Mouse (Mus musculus) kidney, postnatal 0 days (tissue): Measurements from ENCODE around the gene Slx4. TPM values are rescaled to one million over a fixed set of nuclear protein-coding genes. Genes with fewer than 3 reads are reported as not detected.
A peak's percentile ranks its signal among the peaks of the same experiment; 100 is the strongest.
"Not testable (repeated sequence)": the region's sequence is repeated elsewhere in the genome, so short reads cannot be mapped to it uniquely, and the experiment has no call there.

Source experiments
- ATAC-seq: fragments of 200-750 bp; cut with Nextera tagmentation; replicated peaks from 2 replicates; pipeline ENCODE4 v1.8.0; 2017; ENCODE audit warnings: low read depth, moderate number of reproducible peaks, moderate TSS enrichment, moderate library complexity; ENCODE audit not compliant: low FRiP score
- DNase-seq: peaks from one replicate; pipeline ENCODE4 v3.0.0-alpha.2; 2016; ENCODE audit warnings: low spot score
- H3K27ac ChIP-seq: fragments of 300-500 bp; sonication (generic); 2 replicates; pipeline ENCODE4 v1.5.1; 2014; ENCODE audit warnings: mild to moderate bottlenecking
- H3K27me3 ChIP-seq: fragments of 300-500 bp; sonication (generic); 2 replicates; pipeline ENCODE4 v1.6.1; 2014; ENCODE audit warnings: low read length, mixed read lengths; ENCODE audit not compliant: insufficient read depth
- H3K36me3 ChIP-seq: fragments of 300-500 bp; sonication (generic); 2 replicates; pipeline ENCODE4 v1.6.1; 2014; ENCODE audit warnings: low read length, mixed read lengths; ENCODE audit not compliant: insufficient read depth
- H3K4me1 ChIP-seq: fragments of 300-500 bp; sonication (generic); replicated peaks from 2 replicates; pipeline ENCODE4 v1.6.1; 2014; ENCODE audit warnings: antibody characterized with exemption, low read length, mixed read lengths; ENCODE audit not compliant: insufficient read depth
- H3K4me2 ChIP-seq: fragments of 300-500 bp; sonication (generic); 2 replicates; pipeline ENCODE4 v1.6.1; 2014; ENCODE audit warnings: mild to moderate bottlenecking, low read length, moderate library complexity, mixed read lengths
- H3K4me3 ChIP-seq: fragments of 300-500 bp; sonication (generic); replicated peaks from 2 replicates; pipeline ENCODE4 v1.5.1; 2014; ENCODE audit warnings: low read depth, low read length
- H3K9ac ChIP-seq: fragments of 300-500 bp; sonication (generic); 2 replicates; pipeline ENCODE4 v1.6.1; 2014; ENCODE audit warnings: low read depth, low read length
- H3K9me3 ChIP-seq: fragments of 300-500 bp; sonication (generic); replicated peaks from 2 replicates; pipeline ENCODE4 v1.6.1; 2016; ENCODE audit warnings: low read length, inconsistent platforms, mixed read lengths
- CTCF ChIP-seq: IDR thresholded peaks from 2 replicates; pipeline ENCODE4 v1.5.1; 2016; ENCODE audit warnings: antibody characterized with exemption, low read depth, mild to moderate bottlenecking, moderate library complexity
- WGBS: fragments of 180-500 bp; shearing (Covaris S2); extraction: QIAGEN DNeasy Blood & Tissue Kit; methylation state at CpG from one replicate; pipeline ENCODE4 v1.1.7; 2014; 5-methylcytosine and 5-hydroxymethylcytosine counted together
- polyA plus RNA-seq: library from polyadenylated mRNA; unstranded; fragments of >200 nt; fragmentation: Nextera tagmentation; extraction: Ambion mirVana; gene quantifications from 2 replicates; pipeline ENCODE4 v1.2.1, GENCODE M21; 2015

Slx4 gene
- polyA plus RNA-seq, 1 experiment from 2014 or later, result 11.9 TPM

- Histone ChIP-seq H3K4me2 (no peak overlapping the region), H3K9ac (no peak overlapping the region), H3K4me3 (no peak overlapping the region), H3K4me1 (no peaks in the 10 kb centered on the region), H3K27me3 (no peaks in the 10 kb centered on the region), H3K9me3 (no peaks in the 10 kb centered on the region), H3K27ac (no peak overlapping the region), H3K36me3 (peaks cover 80% of the 10 kb centered on the region)
- ATAC-seq (no peak), DNase-seq (no peak)
- 70% methylated on average over 7 of the region's 7 CpGs for WGBS
- no peak for TF ChIP-seq CTCF
Observed at GRCm38 (mm10) chr16:3983146-3983700, 20.3 kb downstream of the Slx4 start.

- DNase-seq (no peak), ATAC-seq (no peak)
- TF ChIP-seq CTCF, result no peak
- Histone ChIP-seq H3K36me3 (peaks cover 75% of the 10 kb centered on the region), H3K4me3 (no peak overlapping the region), H3K27ac (no peak overlapping the region), H3K9me3 (no peaks in the 10 kb centered on the region), H3K27me3 (no peaks in the 10 kb centered on the region), H3K4me2 (no peak overlapping the region), H3K9ac (no peak overlapping the region), H3K4me1 (no peaks in the 10 kb centered on the region; the same call in 1 of the 2 replicates)
- WGBS, result 86% methylated on average over 4 of the region's 4 CpGs
Observed at GRCm38 (mm10) chr16:3982173-3982572, 21.4 kb downstream of the Slx4 start.

GRCm38 (mm10) chr16:3976712-3977111 is 26.9 kb downstream of the Slx4 start:
- Histone ChIP-seq H3K27me3 (no peaks in the 10 kb centered on the region), H3K36me3 (peaks cover 31% of the 10 kb centered on the region), H3K4me3 (no peak overlapping the region), H3K27ac (peak overlapping the region; percentile 47; the same call in 1 of the 2 replicates), H3K4me1 (peaks cover 6% of the 10 kb centered on the region; the same call in 1 of the 2 replicates), H3K4me2 (no peak overlapping the region), H3K9ac (no peak overlapping the region), H3K9me3 (no peaks in the 10 kb centered on the region)
- ATAC-seq (0 out of 2 replicates have a peak, but pooled peaks have one; percentile 23), DNase-seq (no peak)
- 33% methylated on average over 3 of the region's 3 CpGs for WGBS
- no peak for TF ChIP-seq CTCF

- ATAC-seq, result peak; percentile 81
- H3K9ac ChIP-seq, result no peak within 1 kb of the TSS
Observed at GRCm38 (mm10) chr16:3976251-3976671, 27.3 kb downstream of the Slx4 start, which contains the start of gene Nlrc3. TSS of gene Nlrc3 (minus strand) at chr16:3976632.

GRCm38 (mm10) chr16:3975658-3976057 is 27.9 kb downstream of the Slx4 start:
- H3K27me3 ChIP-seq, result no peaks in the 10 kb centered on the region
- H3K36me3 ChIP-seq, result peaks cover 24% of the 10 kb centered on the region
- peak; percentile 16 for ATAC-seq
- TF ChIP-seq CTCF, result no peak
- no peak overlapping the region for H3K27ac ChIP-seq
- 76% methylated on average over 7 of the region's 7 CpGs for WGBS
- H3K4me1 ChIP-seq, result peaks cover 6% of the 10 kb centered on the region; the same call in 1 of the 2 replicates
- H3K4me3 ChIP-seq, result no peak overlapping the region
- no peak overlapping the region for H3K9ac ChIP-seq
- peak overlapping the region; percentile 23; the same call in 1 of the 2 replicates for H3K4me2 ChIP-seq
- no peak for DNase-seq
- no peaks in the 10 kb centered on the region for H3K9me3 ChIP-seq

More at GRCm38 (mm10) chr16:3976251-3976671, 27.3 kb downstream of the Slx4 start, which contains the start of gene Nlrc3:
- Histone ChIP-seq H3K27me3 (no peaks in the 10 kb centered on the region), H3K4me2 (peak within 1 kb of the TSS; percentile 23), H3K9me3 (no peaks in the 10 kb centered on the region), H3K27ac (peak within 1 kb of the TSS; percentile 47; the same call in 1 of the 2 replicates), H3K36me3 (peaks cover 30% of the 10 kb centered on the region), H3K4me3 (no peak within 1 kb of the TSS), H3K4me1 (peaks cover 6% of the 10 kb centered on the region; the same call in 1 of the 2 replicates)
- 13% methylated on average over 4 of the region's 4 CpGs for WGBS
- DNase-seq, result peak; percentile 44
- no peak for TF ChIP-seq CTCF

- not testable (repeated sequence) for DNase-seq
Observed at GRCm38 (mm10) chr16:3974456-3974855, 29.1 kb downstream of the Slx4 start.

More at GRCm38 (mm10) chr16:3974456-3974855, 29.1 kb downstream of the Slx4 start:
- H3K9ac ChIP-seq, H3K9me3 ChIP-seq, H3K27ac ChIP-seq, ATAC-seq, H3K4me1 ChIP-seq, H3K4me3 ChIP-seq, H3K4me2 ChIP-seq, H3K27me3 ChIP-seq: not testable (repeated sequence)
- H3K36me3 ChIP-seq, result peaks cover 12% of the 10 kb centered on the region
- WGBS, result 94% methylated on average over 19 of the region's 19 CpGs
